Mouse (Mus musculus) cortical plate, adult 2 months (tissue): ENCODE results near the gene Atp5j2. TPM values are rescaled to one million over a fixed set of nuclear protein-coding genes. Genes with fewer than 3 reads are reported as not detected.
"Not testable (repeated sequence)": the region's sequence is repeated elsewhere in the genome, so short reads cannot be mapped to it uniquely, and the experiment has no call there.

Experiments used
- H3K27ac ChIP-seq: fragments of 200-500 bp; 2 replicates; pipeline ENCODE4 v1.5.1; 2012; ENCODE audit warnings: low read length, control low read depth, inconsistent platforms; ENCODE audit not compliant: insufficient read depth
- H3K4me1 ChIP-seq: fragments of 200-500 bp; 2 replicates; pipeline ENCODE4 v1.6.1; 2011; ENCODE audit warnings: low read length; ENCODE audit not compliant: control insufficient read depth, insufficient read depth
- H3K4me3 ChIP-seq: fragments of 200-500 bp; 2 replicates; pipeline ENCODE4 v1.5.1; 2011; ENCODE audit warnings: mild to moderate bottlenecking, low read length, control low read depth; ENCODE audit not compliant: insufficient read depth
- CTCF ChIP-seq: fragments of 200-500 bp; IDR thresholded peaks from 2 replicates; pipeline ENCODE4 v1.5.1; 2011; ENCODE audit warnings: mild to moderate bottlenecking, control low read depth, low read length; ENCODE audit not compliant: insufficient read depth; ENCODE audit errors: extremely low read depth
- POLR2A ChIP-seq: fragments of 200-500 bp; IDR thresholded peaks from 2 replicates; pipeline ENCODE4 v1.6.1; 2011; ENCODE audit warnings: mild to moderate bottlenecking, low read length, control low read depth; ENCODE audit not compliant: insufficient read depth; ENCODE audit errors: extremely low read depth
- polyA plus RNA-seq: library from polyadenylated mRNA; depleted of rRNA; stranded (reverse); fragments of >200 nt; gene quantifications from 2 replicates; pipeline ENCODE4 v1.2.3, GENCODE M21; 2012

Atp5j2 gene
- polyA plus RNA-seq, 1 experiment: 392 TPM

GRCm38 (mm10) chr5:145218206-145218605, 26.3 kb upstream of the Atp5j2 start:
- H3K4me3 ChIP-seq: no peak overlapping the region
- TF ChIP-seq CTCF (no peak), POLR2A (no peak)
- no peak overlapping the region for H3K27ac ChIP-seq
- H3K4me1 ChIP-seq: no peaks in the 10 kb centered on the region

- TF ChIP-seq CTCF (no peak), POLR2A (no peak)
- Histone ChIP-seq H3K4me1 (no peaks in the 10 kb centered on the region), H3K4me3 (no peak overlapping the region), H3K27ac (no peak overlapping the region)
Measured at GRCm38 (mm10) chr5:145217746-145218145, 25.9 kb upstream of the Atp5j2 start.

- Histone ChIP-seq H3K27ac (no peak overlapping the region), H3K4me1 (no peaks in the 10 kb centered on the region), H3K4me3 (no peak overlapping the region)
- TF ChIP-seq POLR2A (no peak), CTCF (no peak)
Measured at GRCm38 (mm10) chr5:145214679-145215078, 22.8 kb upstream of the Atp5j2 start.

GRCm38 (mm10) chr5:145213505-145213904, 21.6 kb upstream of the Atp5j2 start:
- H3K4me1 ChIP-seq: no peaks in the 10 kb centered on the region
- TF ChIP-seq POLR2A: no peak
- no peak overlapping the region for H3K4me3 ChIP-seq
- no peak overlapping the region for H3K27ac ChIP-seq

- H3K4me1 ChIP-seq: no peaks in the 10 kb centered on the region
- no peak overlapping the region for H3K4me3 ChIP-seq
- TF ChIP-seq CTCF (no peak), POLR2A (no peak)
- H3K27ac ChIP-seq: no peak overlapping the region
Measured at GRCm38 (mm10) chr5:145212216-145212615, 20.4 kb upstream of the Atp5j2 start.

- Histone ChIP-seq H3K4me1 (no peaks in the 10 kb centered on the region), H3K4me3 (no peak overlapping the region), H3K27ac (no peak overlapping the region)
- TF ChIP-seq CTCF (no peak), POLR2A (no peak)
Measured at GRCm38 (mm10) chr5:145211340-145211739, 19.5 kb upstream of the Atp5j2 start.

GRCm38 (mm10) chr5:145208391-145208790, 16.5 kb upstream of the Atp5j2 start:
- not testable (repeated sequence) for H3K4me3 ChIP-seq, H3K27ac ChIP-seq, H3K4me1 ChIP-seq

- Histone ChIP-seq H3K4me1 (no peaks in the 10 kb centered on the region), H3K4me3 (no peak overlapping the region), H3K27ac (no peak overlapping the region)
- TF ChIP-seq POLR2A (no peak), CTCF (no peak)
Measured at GRCm38 (mm10) chr5:145207954-145208353, 16.1 kb upstream of the Atp5j2 start.

GRCm38 (mm10) chr5:145207385-145207784, 15.5 kb upstream of the Atp5j2 start:
- H3K4me3 ChIP-seq: no peak overlapping the region
- TF ChIP-seq POLR2A: no peak
- TF ChIP-seq CTCF: no peak
- no peaks in the 10 kb centered on the region for H3K4me1 ChIP-seq
- H3K27ac ChIP-seq: no peak overlapping the region

- Histone ChIP-seq H3K27ac (no peak overlapping the region), H3K4me1 (peaks cover 3% of the 10 kb centered on the region; the same call in 1 of the 2 replicates), H3K4me3 (peak overlapping the region; percentile 64; the same call in 1 of the 2 replicates)
- TF ChIP-seq CTCF (no peak), POLR2A (no peak)
Measured at GRCm38 (mm10) chr5:145205041-145205440, 13.2 kb upstream of the Atp5j2 start.
